Mouse (Mus musculus) cerebellum, adult (tissue): Measurements from ENCODE around the gene Tmem238.
"Not testable (repeated sequence)": the region's sequence is repeated elsewhere in the genome, so short reads cannot be mapped to it uniquely, and the experiment has no call there.

Experiments
- ATAC-seq: cut with Nextera tagmentation; 2 replicates; pipeline ENCODE4 v1.9.2; 2017; ENCODE audit warnings: mild to moderate bottlenecking, moderate library complexity, mixed read lengths; ENCODE audit not compliant: insufficient number of reproducible peaks, low FRiP score, low TSS enrichment

Gene Tmem238

GRCm38 (mm10) chr7:4789436-4789935, at the start of gene Tmem238:
Tmem238 (minus strand) TSS chr7:4789656.
- peak; percentile 18; the same call in 1 of the 2 replicates for ATAC-seq

GRCm38 (mm10) chr7:4837639-4838038, 48.2 kb upstream of the Tmem238 start:
- no peak for ATAC-seq

GRCm38 (mm10) chr7:4836351-4836792, 46.9 kb upstream of the Tmem238 start:
- peak; percentile 92 for ATAC-seq

- no peak for ATAC-seq
These were observed 46.3 kb upstream of the Tmem238 start for GRCm38 (mm10) chr7:4835631-4836327.

- ATAC-seq = no peak
These were observed 41.0 kb upstream of the Tmem238 start for GRCm38 (mm10) chr7:4830476-4830875.

- ATAC-seq = no peak
These were observed 35.9 kb upstream of the Tmem238 start for GRCm38 (mm10) chr7:4825365-4825764.

GRCm38 (mm10) chr7:4822162-4822907, 32.9 kb upstream of the Tmem238 start:
- ATAC-seq = no peak

- no peak for ATAC-seq
These were observed 32.2 kb upstream of the Tmem238 start for GRCm38 (mm10) chr7:4821690-4822089.

- ATAC-seq = not testable (repeated sequence)
These were observed 31.5 kb upstream of the Tmem238 start for GRCm38 (mm10) chr7:4820925-4821324.

- no peak for ATAC-seq
These were observed 27.1 kb upstream of the Tmem238 start for GRCm38 (mm10) chr7:4816559-4816958.

- ATAC-seq = no peak
These were observed 23.8 kb upstream of the Tmem238 start for GRCm38 (mm10) chr7:4813105-4813791.

- peak; percentile 99 for ATAC-seq
These were observed 23.0 kb upstream of the Tmem238 start, which contains the start of gene Ube2s for GRCm38 (mm10) chr7:4812303-4813104. Ube2s (minus strand) TSS chr7:4812590.

GRCm38 (mm10) chr7:4811842-4812302, 22.4 kb upstream of the Tmem238 start:
- peak; percentile 5; the same call in 1 of the 2 replicates for ATAC-seq

GRCm38 (mm10) chr7:4811131-4811530, 21.7 kb upstream of the Tmem238 start:
- ATAC-seq = not testable (repeated sequence)

- ATAC-seq = no peak
These were observed 17.3 kb upstream of the Tmem238 start for GRCm38 (mm10) chr7:4806716-4807115.

GRCm38 (mm10) chr7:4802247-4802646, 12.8 kb upstream of the Tmem238 start:
- no peak for ATAC-seq

- ATAC-seq = no peak
These were observed 6.4 kb upstream of the Tmem238 start for GRCm38 (mm10) chr7:4795767-4796433.

- no peak for ATAC-seq
These were observed 5.2 kb upstream of the Tmem238 start for GRCm38 (mm10) chr7:4794631-4795168.

- ATAC-seq = no peak
These were observed 4.2 kb upstream of the Tmem238 start for GRCm38 (mm10) chr7:4793674-4794073.
